Mouse (Mus musculus) brown adipose tissue, adult 24 weeks (tissue): ENCODE measurements at regions not wholly inside any gene's neighbourhood (a gene's known extent, or its start where the extent isn't known, plus 50 kb on each side); places are given as distances from the start of the nearest gene placed in this dataset.

Source experiments
- H3K27ac ChIP-seq: fragments of 200-500 bp; replicated peaks from 2 replicates; pipeline ENCODE4 v1.5.1; 2012; ENCODE audit warnings: low read depth, mild to moderate bottlenecking, low read length
- H3K4me1 ChIP-seq: fragments of 200-500 bp; 2 replicates; pipeline ENCODE4 v1.6.1; 2012; ENCODE audit warnings: low read length, mixed read lengths; ENCODE audit not compliant: control insufficient read depth, insufficient read depth, insufficient read length
- H3K4me3 ChIP-seq: fragments of 200-500 bp; 2 replicates; pipeline ENCODE4 v1.5.1; 2012; ENCODE audit warnings: low read depth, mild to moderate bottlenecking, low read length, moderate library complexity; ENCODE audit not compliant: insufficient read depth

DNA sequence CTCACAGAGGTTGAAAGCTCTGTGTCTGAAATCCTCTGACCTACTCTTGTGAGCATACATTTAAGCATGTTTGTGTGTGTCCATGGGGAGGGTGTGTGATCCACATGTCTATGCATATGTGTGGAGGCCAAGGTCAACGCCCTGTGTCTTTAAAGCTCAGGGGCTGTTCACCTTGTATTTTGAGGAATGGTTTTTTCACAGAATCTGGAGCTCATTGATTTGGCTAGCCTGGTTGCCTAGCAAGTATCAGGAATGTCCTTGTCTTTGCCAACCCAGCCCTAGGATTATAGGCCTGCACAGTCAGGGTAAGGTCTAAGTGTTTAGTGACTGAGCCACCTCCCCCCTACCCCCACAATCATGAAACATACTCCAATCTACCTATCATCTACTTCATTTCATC is 394.0 kb upstream of the Plxna2 start:
- Histone ChIP-seq H3K4me1 (no peaks in the 10 kb centered on the region), H3K4me3 (no peak overlapping the region), H3K27ac (no peak overlapping the region)

DNA sequence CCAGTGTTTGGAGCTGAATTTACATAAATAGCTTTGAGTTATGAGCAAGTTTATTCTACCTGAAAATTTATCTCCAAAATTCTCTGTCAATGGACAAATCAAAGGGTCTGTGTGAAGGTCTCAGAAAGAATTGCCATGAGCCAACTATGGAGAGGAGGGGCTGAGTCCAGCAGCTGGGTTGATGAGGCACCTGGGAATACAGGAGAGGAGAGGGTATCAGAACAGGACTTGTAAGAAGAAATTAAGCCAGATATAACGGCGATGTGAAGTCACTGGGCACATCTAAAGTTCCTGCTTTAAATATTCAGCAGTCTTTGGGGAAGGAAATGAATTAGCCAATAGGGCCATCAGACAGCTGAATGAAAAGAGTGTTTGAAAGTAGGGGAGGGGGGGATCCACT is 394.4 kb upstream of the Plxna2 start:
- no peak overlapping the region for H3K27ac ChIP-seq
- no peak overlapping the region for H3K4me3 ChIP-seq

DNA sequence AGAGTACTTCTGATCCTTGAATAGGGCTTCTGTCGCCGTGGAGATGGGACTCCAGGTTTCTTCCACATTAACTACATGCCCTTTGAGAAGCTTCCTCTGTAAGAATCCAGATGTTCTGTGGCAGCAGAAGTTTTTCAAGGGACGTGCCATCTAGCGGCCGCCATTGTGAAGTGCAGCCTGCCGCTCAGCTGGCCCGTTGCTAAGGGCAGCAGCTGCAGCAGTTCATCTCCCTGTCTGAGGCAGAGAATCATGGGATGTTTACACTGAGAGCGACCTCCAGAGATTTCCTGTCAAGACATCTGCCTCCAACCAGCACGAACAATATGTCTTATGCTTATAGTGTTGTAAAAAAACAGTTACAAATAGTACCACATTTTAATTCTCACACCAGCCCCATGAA is 395.0 kb upstream of the Plxna2 start:
- Histone ChIP-seq H3K4me3 (no peak overlapping the region), H3K4me1 (no peaks in the 10 kb centered on the region), H3K27ac (no peak overlapping the region)

More for the DNA sequence above, 394.4 kb upstream of the Plxna2 start:
- no peaks in the 10 kb centered on the region for H3K4me1 ChIP-seq

DNA sequence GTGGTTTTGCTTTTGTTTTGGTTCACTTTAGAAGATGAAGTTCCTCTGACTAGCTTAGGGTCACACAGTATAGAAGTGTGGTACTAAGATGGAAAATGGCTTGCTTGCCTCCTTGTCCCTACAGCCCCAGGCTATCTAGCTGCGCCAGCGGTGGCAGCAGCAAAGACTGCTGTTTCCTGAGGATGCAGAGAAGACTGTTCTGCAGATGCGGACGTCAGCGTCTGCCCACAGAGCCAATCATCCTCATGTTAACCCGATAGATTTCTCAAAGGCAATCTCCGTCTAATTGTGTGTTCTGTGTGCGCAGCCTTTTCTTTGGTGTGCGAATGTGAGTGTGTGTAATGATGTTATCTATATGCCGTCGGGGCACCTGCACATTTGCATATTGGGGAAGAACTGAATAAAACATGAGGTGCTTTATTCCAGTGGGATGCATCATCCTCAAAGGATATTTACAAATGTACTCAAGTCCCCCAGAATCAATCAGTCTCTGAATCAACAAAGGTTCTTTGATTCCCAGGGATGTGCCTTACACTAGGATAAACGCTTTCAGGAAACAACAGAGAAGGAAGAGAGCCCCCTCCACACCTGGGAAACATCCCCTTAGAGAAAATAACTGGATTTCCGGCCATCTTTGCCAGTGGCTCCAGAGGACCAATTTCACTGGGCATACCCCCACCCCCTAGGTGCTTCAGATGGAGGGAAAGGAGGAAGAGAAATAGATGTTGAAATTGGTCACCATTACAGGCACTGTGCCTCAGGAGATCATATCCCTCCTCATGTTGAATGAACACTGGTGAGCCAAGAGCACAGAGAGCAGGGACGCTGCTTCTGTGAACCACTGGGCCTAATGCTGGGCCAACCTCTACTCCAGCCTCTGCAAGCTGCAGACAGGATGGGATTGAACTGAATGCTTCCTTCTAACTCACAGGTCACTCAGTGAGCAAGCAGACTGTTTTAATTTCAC is 409.7 kb upstream of the Plxna2 start:
- no peak overlapping the region for H3K27ac ChIP-seq
- no peaks in the 10 kb centered on the region for H3K4me1 ChIP-seq
- no peak overlapping the region for H3K4me3 ChIP-seq

DNA sequence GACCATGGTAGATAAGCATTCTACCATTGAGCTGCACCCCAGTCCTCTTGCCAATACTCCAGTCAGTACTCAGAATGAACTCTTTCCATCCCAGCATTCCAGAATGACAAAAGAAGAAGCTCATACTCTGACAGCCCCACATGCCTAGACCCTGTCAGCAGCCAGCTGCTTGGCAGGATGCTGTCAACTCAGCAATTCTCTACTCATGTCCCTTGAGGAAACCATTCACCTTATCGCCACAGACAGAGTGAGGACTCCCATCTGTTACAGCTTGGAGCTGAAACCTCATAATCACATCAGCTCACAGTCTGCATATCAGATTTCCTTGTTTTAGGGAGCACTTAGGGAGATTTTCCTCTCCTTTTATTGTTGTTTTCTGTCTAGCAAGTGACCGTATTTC is 420.5 kb upstream of the Plxna2 start:
- H3K27ac ChIP-seq, result no peak overlapping the region
- no peaks in the 10 kb centered on the region for H3K4me1 ChIP-seq
- H3K4me3 ChIP-seq, result no peak overlapping the region

DNA sequence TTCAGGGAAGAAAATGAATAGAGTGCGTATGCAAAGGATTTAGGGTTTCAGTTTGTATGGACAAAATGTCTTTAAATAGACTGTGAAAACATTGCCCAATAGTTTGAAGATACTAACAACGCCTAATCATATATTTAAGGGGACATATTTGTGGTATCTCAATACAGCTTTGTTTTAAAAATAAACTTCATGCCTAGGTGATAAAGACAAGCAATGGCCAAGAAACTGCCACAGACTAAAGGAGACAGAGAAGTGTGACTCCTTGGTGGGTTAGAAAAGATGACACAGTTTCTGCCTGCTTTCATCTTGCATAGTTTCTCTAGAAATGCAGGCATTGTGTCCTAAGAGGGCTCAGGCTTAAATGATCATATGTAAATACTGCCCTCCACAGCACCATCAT is 435.7 kb upstream of the Plxna2 start:
- H3K4me3 ChIP-seq, result no peak overlapping the region
- H3K27ac ChIP-seq, result no peak overlapping the region
- H3K4me1 ChIP-seq, result no peaks in the 10 kb centered on the region

DNA sequence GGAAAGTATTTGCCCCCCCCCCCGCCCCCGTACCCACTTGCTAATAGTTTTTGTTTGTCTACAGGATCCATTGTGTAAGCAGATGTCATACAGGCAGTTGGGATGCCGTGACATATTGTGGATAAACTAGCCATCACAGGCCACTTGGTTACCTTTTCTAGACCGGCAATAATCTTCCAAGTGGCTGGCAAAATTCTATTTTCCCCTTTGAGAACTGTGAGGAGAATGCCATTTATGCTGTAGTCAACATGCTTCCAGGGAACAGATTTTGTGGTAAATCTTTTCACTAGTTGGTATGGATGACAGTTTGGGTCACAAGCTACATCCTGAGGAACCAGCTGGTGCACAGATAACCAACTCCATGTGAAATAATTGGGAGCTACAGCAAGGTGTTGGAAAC is 456.5 kb upstream of the Plxna2 start:
- no peak overlapping the region for H3K27ac ChIP-seq
- H3K4me1 ChIP-seq, result no peaks in the 10 kb centered on the region

DNA sequence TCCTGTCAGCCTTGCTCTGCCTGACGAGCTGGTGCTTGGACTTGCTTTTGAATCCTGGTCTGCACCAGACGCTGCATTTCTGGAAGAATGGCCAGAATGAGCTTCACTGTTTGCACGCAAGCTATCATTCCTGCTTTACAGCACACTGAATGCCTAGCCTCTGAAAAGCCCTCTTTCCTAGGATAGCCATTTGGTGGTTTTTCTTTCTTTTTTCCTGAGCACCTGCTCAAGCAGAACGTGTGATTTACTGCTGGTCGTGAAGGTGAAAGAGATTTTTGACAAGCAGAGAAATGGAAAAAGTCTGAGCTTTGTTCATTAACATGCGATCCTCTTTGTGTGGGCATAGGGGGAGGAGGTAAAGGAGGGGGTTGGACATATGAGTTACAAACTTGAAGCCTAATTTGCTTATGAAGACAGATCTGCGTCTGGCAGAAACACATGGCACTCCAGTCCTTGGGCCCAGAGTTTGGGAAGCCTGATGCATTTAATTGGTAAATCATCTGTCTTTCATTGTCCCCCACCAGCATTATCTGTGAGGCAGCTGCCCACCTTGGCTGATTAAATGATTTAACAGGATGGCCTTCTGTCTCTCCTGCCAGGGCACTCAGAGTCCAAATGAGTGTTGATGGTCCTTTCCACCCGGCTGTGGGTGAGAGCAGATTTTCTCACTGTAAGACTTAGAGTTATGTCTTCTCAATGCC is 457.1 kb upstream of the Plxna2 start:
- H3K4me3 ChIP-seq, result no peak overlapping the region
- no peak overlapping the region for H3K27ac ChIP-seq
- H3K4me1 ChIP-seq, result no peaks in the 10 kb centered on the region

More for the DNA sequence above, 456.5 kb upstream of the Plxna2 start:
- H3K4me3 ChIP-seq, result no peak overlapping the region

DNA sequence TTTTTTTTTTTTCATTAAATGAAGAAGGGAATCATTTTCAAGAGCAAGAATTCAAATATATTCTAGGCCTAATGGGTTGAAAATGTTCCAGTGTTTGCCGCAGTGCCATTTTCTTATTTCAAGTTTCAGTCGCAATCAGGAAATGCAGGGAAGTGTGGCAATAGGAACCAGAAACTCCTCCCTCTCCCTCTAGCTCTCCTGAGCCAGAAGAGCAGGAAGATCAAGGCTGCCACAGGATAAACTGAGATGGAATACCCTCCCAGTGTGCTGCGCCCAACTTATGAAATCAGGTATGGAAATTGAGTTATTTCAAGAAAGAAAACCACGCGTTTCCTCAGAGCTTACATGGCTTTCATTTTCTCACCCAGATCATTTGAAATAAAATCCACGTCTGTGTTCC is 460.8 kb upstream of the Plxna2 start:
- Histone ChIP-seq H3K27ac (no peak overlapping the region), H3K4me3 (no peak overlapping the region), H3K4me1 (no peaks in the 10 kb centered on the region)

DNA sequence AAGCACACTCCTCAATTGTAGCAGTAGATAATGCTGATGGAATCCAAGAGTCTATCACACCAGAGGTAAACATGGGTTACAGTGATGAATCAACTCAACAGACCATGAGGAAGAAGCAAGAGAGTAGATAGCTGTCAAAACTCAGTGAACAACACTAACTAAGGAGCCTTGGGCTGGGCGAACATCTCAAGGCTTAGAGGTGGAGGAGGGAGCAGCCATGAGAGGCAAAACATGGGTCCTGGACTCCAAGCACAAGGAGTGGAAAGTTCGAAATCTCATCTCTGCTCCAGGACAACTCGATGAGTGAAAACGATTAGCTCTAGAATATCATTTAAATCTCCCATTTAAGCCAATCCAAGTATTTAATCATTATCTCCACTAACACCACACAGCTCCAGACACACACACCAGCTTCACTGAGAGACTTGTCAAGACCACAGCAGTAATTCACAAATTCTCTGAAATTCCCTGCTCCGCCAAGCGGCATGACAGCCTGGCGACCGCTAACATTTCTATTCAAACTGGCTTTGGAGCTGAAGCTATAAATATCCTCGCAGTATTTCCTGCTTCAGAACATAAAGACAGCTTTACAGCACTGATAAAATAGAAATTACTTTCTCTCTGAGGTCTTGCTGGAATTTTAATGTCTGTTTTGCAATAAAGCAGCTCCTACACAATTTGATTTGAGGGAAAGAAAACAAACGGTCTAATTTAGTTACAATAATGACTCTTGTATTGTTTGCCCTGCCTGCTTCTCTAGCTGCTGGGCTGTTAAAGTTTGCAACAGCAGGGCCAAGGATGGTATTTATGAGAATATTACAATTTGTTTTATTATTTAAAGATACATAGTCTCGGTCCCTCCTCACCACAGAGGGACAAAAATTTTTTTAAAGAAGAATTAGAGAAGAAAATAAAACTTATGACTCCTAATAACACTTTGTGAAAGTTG is 469.3 kb upstream of the Plxna2 start:
- H3K4me1 ChIP-seq, result no peaks in the 10 kb centered on the region
- H3K4me3 ChIP-seq, result no peak overlapping the region
- no peak overlapping the region for H3K27ac ChIP-seq

DNA sequence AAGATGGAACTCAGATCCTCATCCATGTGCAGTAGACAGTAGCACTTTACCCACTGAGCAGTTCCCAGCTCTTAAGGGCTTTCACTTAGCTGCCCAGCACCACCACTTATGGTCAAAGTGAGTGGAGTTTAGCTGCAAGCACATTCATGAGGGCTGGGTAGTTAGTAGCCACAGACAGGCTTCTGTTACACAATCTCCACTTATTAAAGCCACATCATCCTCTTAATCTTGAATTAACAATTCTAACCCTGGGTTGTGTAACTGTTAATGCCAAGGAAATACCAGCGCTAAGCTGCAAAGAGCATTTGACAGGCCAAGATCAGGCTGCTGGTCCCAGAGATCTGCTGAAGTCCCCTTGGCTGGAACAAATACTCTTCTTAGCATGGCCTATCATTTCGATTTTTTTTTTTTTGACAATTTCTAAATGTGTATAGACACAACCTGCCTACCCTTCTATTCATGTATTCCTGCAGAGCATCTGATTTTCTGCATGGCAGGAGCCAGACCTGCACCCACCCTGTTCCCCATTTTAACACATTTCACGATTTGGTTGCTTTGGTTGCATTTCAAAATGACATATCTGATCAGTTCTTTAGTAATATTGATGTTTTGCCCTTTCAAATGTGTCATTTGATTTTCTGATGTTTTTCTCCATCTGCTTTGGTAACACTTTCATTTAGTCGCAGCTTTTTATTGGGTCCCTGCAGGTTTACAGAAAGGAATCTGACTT is 500.2 kb upstream of the Plxna2 start:
- no peak overlapping the region for H3K27ac ChIP-seq
- no peak overlapping the region for H3K4me3 ChIP-seq

DNA sequence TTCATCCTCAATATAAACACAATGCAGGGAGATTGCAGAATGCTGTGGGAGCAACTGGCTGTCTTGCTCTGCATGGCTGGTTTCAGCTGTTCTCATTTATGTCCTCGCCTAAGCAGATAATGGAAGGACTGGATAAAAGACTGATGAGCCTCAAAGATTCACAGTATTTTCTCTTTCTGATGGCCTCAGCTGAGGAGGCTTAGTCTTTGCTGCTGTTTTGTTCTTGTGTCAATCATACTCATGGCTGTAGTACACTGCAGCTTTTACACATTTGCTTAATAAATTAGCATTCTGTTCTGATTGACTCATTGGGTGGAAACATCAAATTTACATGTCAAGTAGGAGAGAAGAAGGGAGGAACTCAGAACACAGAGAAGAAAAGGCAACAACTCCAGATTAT is 503.6 kb upstream of the Plxna2 start:
- Histone ChIP-seq H3K4me1 (no peaks in the 10 kb centered on the region), H3K27ac (no peak overlapping the region), H3K4me3 (no peak overlapping the region)

More for the DNA sequence above, 500.2 kb upstream of the Plxna2 start:
- H3K4me1 ChIP-seq, result no peaks in the 10 kb centered on the region

DNA sequence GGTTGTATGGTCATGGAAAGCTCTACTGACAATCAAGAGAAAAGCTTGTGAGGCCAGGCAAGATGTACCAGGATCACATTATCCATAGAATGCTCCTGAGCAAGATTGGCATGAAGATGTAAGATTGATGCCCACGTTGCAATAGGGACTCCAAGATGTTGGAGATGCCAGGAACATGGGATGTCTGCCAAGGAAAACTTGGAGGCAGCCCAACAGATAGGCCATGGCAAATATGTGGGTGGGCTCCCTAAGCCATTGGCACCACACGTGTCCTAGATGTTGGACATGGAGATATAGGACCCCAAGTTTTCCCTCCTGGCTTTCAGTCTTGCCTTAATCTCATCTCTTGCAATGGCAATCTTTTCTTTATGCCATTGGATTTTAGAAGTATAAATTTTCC is 506.1 kb upstream of the Plxna2 start:
- no peaks in the 10 kb centered on the region for H3K4me1 ChIP-seq
- H3K4me3 ChIP-seq, result no peak overlapping the region
- H3K27ac ChIP-seq, result no peak overlapping the region
